Mouse (Mus musculus): ENCODE measurements around the gene Ccr3.
"Not testable (repeated sequence)": the region's sequence is repeated elsewhere in the genome, so short reads cannot be mapped to it uniquely, and the experiment has no call there.

Gene Ccr3

DNA sequence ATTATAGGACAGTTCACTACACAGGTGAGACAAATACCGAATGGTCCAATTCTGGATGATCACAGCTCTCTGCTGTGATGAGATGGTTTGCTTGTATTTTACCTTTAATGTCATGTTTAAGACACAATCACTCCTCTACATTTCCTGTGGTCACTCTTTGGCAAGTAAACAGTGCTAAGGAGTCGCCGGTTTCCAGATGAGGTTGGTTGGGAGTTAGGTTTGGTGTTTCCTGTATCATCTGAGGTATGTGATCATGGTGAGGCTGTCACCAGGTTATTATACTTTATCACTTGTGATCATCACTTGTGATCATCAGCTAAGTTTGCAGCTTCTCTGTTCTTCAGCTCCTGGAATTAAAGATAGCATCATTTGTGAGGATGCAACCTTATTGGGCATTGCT is 19.2 kb downstream of the Ccr3 start:
- DNase-seq (ENCODE audit: low read depth, low spot score): no peak

DNA sequence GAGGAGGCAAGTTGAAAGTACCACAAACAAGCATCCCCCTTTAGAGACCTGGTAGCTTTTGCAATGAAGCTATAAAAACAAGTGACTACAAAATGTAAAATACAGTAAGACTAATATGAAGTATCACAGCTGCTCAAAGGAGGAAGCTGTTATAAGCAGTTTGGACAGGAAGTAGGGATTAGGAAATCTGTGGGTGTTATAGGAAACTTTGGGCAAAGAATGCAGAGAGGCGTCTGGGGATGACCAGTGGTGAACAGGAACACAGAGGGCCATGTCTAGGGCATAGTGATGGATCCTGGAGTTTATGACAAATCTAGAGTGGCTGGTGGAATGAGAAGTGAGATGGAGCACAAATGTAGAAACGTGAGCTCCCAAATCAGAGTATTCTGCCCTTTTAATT is 31.8 kb downstream of the Ccr3 start:
- no peak for DNase-seq (ENCODE audit: low read depth, low spot score)

DNA sequence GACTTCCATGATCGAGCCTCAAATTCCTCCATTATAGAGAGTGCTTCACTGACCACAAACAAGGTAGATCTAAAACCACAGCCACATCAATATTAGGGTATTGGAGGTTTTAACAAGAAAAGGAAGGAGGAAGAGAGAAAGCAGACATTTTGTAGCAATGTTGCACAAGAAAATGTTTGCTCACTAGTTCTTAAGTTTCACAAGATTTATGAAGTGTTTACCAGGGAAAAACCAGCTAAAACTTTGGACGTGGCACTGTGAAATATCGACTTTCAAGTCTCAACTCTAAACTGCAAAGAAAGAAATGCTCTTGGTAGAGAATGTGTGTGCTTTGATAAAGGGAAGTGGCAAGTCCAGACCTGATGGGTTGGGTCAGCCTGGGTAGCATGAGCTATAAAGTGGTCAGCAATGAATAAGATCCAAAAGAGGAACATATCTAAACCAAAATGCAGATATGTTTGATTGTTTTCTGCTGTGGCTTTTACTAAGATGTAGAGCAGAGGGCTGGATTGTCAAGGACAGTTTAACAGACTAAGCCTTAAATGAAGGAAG is 34.5 kb downstream of the Ccr3 start:
- DNase-seq (ENCODE audit: low read depth, low spot score): no peak

DNA sequence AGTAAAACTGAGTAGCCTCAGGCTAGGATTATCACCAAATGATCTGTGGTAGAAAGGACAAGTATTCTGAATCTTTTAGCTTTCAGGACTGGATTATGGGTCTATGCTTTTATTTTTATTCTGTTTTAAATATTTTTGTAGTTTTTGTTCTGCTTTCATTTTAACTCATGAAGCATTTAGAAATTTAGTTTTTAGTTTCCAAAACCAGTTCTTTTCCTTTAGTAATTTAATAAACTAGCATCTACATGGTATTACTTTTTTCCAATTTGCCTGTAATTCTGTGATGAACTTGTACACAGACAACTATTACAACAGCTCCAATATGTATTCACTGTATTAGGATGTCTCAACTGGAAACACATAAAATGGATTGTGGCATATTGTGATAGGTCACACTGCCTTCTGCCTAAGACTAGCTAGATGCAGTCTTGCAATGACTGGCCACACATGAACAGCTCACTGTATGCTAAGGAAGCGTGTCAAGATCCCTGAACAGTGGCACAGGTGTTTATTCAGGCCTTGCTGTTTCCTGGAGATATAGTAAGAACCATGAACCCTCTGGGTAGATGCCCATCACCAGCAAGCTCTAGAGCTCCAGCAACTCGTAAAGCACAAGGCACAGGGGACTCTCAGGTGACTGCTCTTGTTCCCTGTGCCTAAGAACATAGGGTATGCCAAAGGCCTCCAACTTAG is 38.0 kb downstream of the Ccr3 start:
- DNase-seq (ENCODE audit: low read depth, low spot score): no peak

DNA sequence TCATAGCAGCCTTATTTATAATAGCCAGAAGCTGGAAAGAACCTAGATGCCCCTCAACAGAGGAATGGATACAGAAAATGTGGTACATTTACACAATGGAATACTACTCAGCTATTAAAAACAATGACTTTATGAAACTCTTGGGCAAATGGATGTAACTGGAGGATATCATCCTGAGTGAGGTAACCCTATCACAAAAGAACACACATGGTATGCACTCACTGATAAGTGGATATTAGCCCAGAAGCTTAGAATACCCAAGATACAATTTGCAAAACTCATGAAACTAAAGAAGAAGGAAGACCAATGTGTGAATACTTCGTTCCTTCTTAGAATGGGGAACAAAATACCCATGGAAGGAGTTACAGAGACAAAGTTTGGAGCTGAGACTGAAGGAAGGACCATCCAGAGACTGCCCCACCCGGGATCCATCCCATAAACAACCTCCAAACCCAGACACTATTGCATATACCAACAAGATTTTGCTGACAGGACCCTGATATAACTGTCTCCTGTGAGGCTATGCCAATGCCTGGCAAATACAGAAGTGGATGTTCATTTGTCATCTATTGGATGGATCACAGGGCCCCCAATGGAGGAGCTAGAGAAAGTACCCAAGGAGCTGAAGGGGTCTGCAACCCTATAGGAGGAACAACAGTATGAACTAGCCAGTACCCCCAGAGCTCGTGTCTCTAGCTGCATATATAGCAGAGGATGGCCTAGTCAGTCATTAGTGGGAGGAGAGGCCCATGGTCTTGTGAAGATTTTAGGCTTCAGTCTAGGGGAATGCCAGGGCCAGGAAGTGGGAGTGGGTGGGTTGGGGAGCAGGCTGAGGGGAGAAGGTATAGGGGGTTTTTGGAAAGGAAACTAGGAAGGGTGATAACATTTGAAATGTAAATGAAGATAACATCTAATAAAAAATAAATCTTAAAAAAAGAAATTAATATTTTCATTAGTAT is 40.0 kb downstream of the Ccr3 start:
- not testable (repeated sequence) for DNase-seq (ENCODE audit: low read depth, low spot score)

DNA sequence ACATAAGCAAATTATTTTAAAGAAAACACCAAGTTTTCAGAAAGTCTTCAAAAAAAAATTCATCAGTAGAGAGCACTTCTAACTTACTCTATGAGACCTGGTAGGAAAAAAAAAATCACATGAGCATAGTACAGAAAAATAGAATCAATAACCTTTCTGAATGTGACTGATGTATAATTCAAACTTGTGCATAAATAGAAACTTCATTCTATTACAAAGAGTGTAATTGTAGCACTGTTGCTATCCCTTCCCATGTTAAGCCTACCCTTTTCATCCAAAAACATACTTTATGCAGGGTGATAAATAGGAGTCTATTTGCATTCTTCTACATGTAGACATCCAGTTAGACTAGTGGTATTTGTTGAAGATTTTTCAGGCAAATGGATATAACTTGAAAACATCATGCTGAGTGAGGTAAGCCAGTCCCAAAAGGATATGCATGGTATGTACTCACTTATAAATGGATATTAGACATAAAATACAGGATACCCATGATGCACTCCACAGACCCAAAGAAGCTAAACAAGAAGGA is 44.9 kb downstream of the Ccr3 start:
- DNase-seq (ENCODE audit: low read depth, low spot score): no peak

DNA sequence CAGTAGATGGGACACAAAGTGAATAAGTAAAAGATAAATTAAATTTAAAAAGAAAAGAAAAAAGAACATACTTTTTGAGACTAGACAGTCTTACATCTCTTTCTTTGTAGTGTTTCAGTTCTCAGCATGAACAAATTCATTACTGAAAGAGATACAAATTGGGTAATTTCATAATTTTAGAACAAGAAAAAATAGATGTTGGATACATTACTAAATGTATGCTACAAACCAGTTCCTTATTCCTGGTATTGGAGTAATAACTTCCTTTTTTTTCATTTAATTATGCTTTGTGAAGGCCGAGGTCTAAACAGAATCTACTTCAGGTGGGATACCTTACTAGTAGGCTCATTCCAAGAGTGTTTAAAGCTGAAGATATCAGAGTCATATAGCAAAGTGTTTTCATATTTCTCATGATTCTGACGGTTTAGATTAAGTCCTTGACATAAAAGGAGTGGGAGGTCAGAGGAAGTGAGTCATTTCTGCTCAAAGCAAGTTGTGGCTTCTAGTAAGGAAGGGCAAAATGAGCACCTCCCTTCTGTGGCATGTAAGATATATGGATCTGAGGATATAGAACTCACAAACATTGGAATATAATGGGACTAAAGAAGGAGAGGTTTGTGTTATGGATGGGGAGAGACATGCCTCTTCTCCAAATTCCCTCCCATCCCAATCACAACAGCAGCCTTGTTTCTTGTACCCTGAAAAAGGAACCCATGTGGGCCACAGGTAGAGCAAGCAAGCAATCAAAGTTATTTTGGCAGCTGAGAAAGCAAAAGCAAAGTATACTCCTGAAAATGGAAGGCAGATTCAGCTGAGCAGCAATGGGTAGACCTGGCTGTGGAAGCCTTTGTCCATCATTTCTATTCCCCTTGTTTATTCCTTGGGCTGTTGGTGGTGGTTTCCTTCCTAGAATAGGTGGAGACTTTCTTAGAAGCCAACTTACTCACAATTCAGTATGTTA is 46.6 kb downstream of the Ccr3 start:
- no peak for DNase-seq (ENCODE audit: low read depth, low spot score)

DNA sequence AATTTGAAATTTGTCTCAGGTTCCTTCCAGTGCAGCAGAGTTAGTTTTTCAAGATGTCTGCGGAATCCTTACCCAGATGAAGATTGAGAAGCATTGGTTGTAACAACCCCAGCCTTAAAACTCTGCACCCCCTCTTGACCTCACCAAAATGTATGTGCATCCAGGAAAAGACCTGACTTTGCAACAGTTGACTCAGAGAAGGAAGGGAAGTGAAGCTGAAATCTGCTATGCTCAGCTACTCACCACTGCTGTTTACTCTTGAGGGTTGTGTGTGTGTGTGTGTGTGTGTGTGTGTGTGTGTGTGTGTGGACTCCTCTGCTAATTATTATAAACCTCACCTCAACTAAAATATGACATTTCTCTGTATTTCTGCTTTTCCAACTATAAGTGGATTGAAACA is 49.7 kb downstream of the Ccr3 start:
- peak; percentile 27 for DNase-seq (ENCODE audit: low read depth, low spot score)

DNA sequence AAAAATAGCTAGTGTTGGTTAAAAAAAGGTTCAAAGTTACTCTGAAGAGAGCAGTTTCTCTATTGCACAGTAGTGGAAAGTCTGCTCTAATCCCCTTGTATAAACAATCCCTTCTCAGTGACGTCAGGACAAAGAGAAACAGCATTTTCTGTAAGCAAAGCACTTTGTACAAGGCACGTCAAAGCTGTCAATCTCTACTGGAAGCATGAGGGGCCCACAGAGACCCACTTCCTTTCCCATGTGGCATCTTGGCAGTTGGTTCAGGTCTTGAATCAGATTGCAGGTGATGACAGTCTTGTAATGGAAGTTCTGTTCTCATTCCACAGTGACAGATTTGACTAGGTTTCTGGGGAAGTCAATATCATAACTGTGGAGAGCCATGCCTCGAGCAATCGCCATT is 58.0 kb downstream of the Ccr3 start:
- no peak for DNase-seq (ENCODE audit: low read depth, low spot score)

DNA sequence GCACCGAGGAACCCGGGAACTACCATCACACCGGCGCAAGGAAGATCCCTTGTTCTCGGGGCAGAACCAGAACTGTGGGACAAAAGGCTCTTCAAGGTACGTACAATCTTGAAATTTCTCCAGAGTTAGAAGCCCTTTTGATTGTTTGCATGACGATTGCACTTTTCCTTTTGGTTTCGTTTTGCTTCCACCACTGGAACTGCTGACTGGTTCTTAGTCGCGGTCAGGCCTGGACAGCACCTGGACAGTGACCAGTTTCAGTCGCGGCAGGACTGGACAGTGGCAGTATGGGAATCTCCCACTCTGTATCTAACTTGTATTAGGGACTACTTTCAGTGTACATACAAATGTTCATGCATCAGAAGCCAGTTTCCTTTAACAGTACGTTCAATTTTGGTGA is 58.7 kb downstream of the Ccr3 start:
- not testable (repeated sequence) for DNase-seq (ENCODE audit: low read depth, low spot score)
